ENCODE assay signal across 11 mouse cellular contexts in genomic region chr13:34193384-34193783, GRCm38 (mm10). TPM values are rescaled to one million over a fixed set of nuclear protein-coding genes. Genes with fewer than 3 reads are reported as not detected.
DNase-seq lines count a peak whose midpoint lies in the region; ATAC-seq lines count a peak whose summit lies in the region.
"Had no signal": no experiment of that assay in that cellular context is flagged by ENCODE, and none has a peak within 500 bp of the region (broad histone marks: within the 10 kb centered on the region; RNA-seq: fewer than 3 reads in every experiment).

No protein-coding gene starts in this region.

- no peak overlapping the region for H3K4me3 ChIP-seq in intestine, embryonic 16.5 days (ENCODE audit: low read length)
- no peak overlapping the region for H3K4me3 ChIP-seq in intestine, embryonic 15.5 days (replicated peaks)
- H3K4me3 ChIP-seq in embryonic facial prominence, embryonic 10.5 days: no peak overlapping the region
- no peak overlapping the region for H3K4me3 ChIP-seq in hindbrain, embryonic 13.5 days
- no peak overlapping the region for H3K4me3 ChIP-seq in neural tube, embryonic 12.5 days
- H3K4me3 ChIP-seq: lung, embryonic 15.5 days had no signal

- ATAC-seq in intestine, embryonic 16.5 days: 0 out of 2 replicates have a peak, but pooled peaks have one; percentile 31
- no peak for ATAC-seq in intestine, embryonic 15.5 days
- ATAC-seq in hindbrain, embryonic 13.5 days (ENCODE audit: low FRiP score): peak; percentile 44; the same call in 1 of the 2 replicates
- ATAC-seq in neural tube, embryonic 12.5 days (ENCODE audit: low FRiP score, low read depth): peak; percentile 58

- no peak overlapping the region for H3K27ac ChIP-seq in intestine, embryonic 16.5 days (ENCODE audit: low read length)
- no peak overlapping the region for H3K27ac ChIP-seq in intestine, embryonic 15.5 days
- 0 out of 2 replicates have a peak overlapping the region, but pooled peaks have one; percentile 26 for H3K27ac ChIP-seq in embryonic facial prominence, embryonic 10.5 days (replicated peaks)
- peak overlapping the region; percentile 52 for H3K27ac ChIP-seq in hindbrain, embryonic 13.5 days
- H3K27ac ChIP-seq in neural tube, embryonic 12.5 days: no peak overlapping the region
- H3K27ac ChIP-seq: lung, embryonic 15.5 days had no signal

- H3K9ac ChIP-seq in intestine, embryonic 16.5 days (ENCODE audit: low read depth, low read length): no peak overlapping the region
- H3K9ac ChIP-seq in intestine, embryonic 15.5 days: no peak overlapping the region
- H3K9ac ChIP-seq in hindbrain, embryonic 13.5 days: no peak overlapping the region
- H3K9ac ChIP-seq in neural tube, embryonic 12.5 days: no peak overlapping the region
- H3K9ac ChIP-seq: lung, embryonic 15.5 days had no signal

- no peak for DNase-seq in embryonic facial prominence, embryonic 10.5 days (ENCODE audit: low spot score)
- no peak for DNase-seq in lung, adult 18-20 months
- DNase-seq in thymus, postnatal 25 days: no peak
- DNase-seq in cerebellum, postnatal 10 days: no peak
- DNase-seq: kidney, adult 8-10 months; right cerebral cortex, postnatal 25 days had no signal

- H3K4me2 ChIP-seq in intestine, embryonic 16.5 days (ENCODE audit: low read depth, low read length): no peak overlapping the region
- H3K4me2 ChIP-seq in intestine, embryonic 15.5 days (replicated peaks): no peak overlapping the region
- H3K4me2 ChIP-seq in hindbrain, embryonic 13.5 days: no peak overlapping the region
- H3K4me2 ChIP-seq in neural tube, embryonic 12.5 days (replicated peaks): no peak overlapping the region
- H3K4me2 ChIP-seq: lung, embryonic 15.5 days had no signal

- H3K27me3 ChIP-seq in intestine, embryonic 16.5 days (replicated peaks; ENCODE audit: control insufficient read depth, insufficient read depth, low read length): no peaks in the 10 kb centered on the region
- H3K27me3 ChIP-seq in intestine, embryonic 15.5 days (replicated peaks): no peaks in the 10 kb centered on the region
- H3K27me3 ChIP-seq in embryonic facial prominence, embryonic 10.5 days (replicated peaks; ENCODE audit: low read depth, poor library complexity, severe bottlenecking): no peaks in the 10 kb centered on the region
- no peaks in the 10 kb centered on the region for H3K27me3 ChIP-seq in hindbrain, embryonic 13.5 days
- no peaks in the 10 kb centered on the region for H3K27me3 ChIP-seq in neural tube, embryonic 12.5 days (replicated peaks)
- H3K27me3 ChIP-seq: lung, embryonic 15.5 days had no signal

- 63% methylated on average over 8 of the region's 8 CpGs for WGBS in intestine, embryonic 16.5 days
- 62% methylated on average over 8 of the region's 8 CpGs for WGBS in intestine, embryonic 15.5 days
- WGBS in embryonic facial prominence, embryonic 10.5 days: 46% methylated on average over 8 of the region's 8 CpGs
- 34% methylated on average over 8 of the region's 8 CpGs for WGBS in hindbrain, embryonic 13.5 days
- WGBS in neural tube, embryonic 12.5 days: 41% methylated on average over 8 of the region's 8 CpGs

- no peaks in the 10 kb centered on the region for H3K36me3 ChIP-seq in intestine, embryonic 16.5 days (ENCODE audit: control insufficient read depth, insufficient read depth, low read length)
- H3K36me3 ChIP-seq in intestine, embryonic 15.5 days: no peaks in the 10 kb centered on the region
- H3K36me3 ChIP-seq in embryonic facial prominence, embryonic 10.5 days (replicated peaks): peaks cover 27% of the 10 kb centered on the region
- peaks cover 73% of the 10 kb centered on the region for H3K36me3 ChIP-seq in hindbrain, embryonic 13.5 days
- H3K36me3 ChIP-seq in neural tube, embryonic 12.5 days: peaks cover 42% of the 10 kb centered on the region

- no peaks in the 10 kb centered on the region for H3K9me3 ChIP-seq in intestine, embryonic 16.5 days (ENCODE audit: control insufficient read depth, low read length)
- H3K9me3 ChIP-seq in intestine, embryonic 15.5 days: no peaks in the 10 kb centered on the region
- no peaks in the 10 kb centered on the region for H3K9me3 ChIP-seq in embryonic facial prominence, embryonic 10.5 days
- no peaks in the 10 kb centered on the region for H3K9me3 ChIP-seq in hindbrain, embryonic 13.5 days
- H3K9me3 ChIP-seq in neural tube, embryonic 12.5 days: no peaks in the 10 kb centered on the region
- H3K9me3 ChIP-seq: lung, embryonic 15.5 days had no signal

- 0 out of 2 replicates have a peak, but pooled peaks cover 7% of the 10 kb centered on the region for H3K4me1 ChIP-seq in intestine, embryonic 16.5 days (ENCODE audit: control insufficient read depth, insufficient read depth, low read length)
- no peaks in the 10 kb centered on the region for H3K4me1 ChIP-seq in intestine, embryonic 15.5 days (replicated peaks)
- peaks cover 15% of the 10 kb centered on the region for H3K4me1 ChIP-seq in embryonic facial prominence, embryonic 10.5 days
- peaks cover 17% of the 10 kb centered on the region for H3K4me1 ChIP-seq in hindbrain, embryonic 13.5 days (replicated peaks)
- H3K4me1 ChIP-seq in neural tube, embryonic 12.5 days: peaks cover 15% of the 10 kb centered on the region; the same call in 1 of the 2 replicates
- H3K4me1 ChIP-seq: lung, embryonic 15.5 days had no signal

RNA-seq across cellular contexts. Expression of gene Psmg4, which starts 30.6 kb away (rescaled TPM):
- 66.7 and 67.2 TPM in 2 replicates for polyA plus RNA-seq in intestine, embryonic 16.5 days (2015; fragmentation: Nextera tagmentation; extraction: Ambion mirVana)
- 71.3 and 88.2 TPM in 2 replicates for polyA plus RNA-seq in intestine, embryonic 15.5 days (2015; fragmentation: Nextera tagmentation; extraction: Ambion mirVana)
- polyA plus RNA-seq in embryonic facial prominence, embryonic 10.5 days (2016; fragmentation: Nextera tagmentation; extraction: Ambion mirVana): 97.9 and 99.9 TPM in 2 replicates
- 87.0 and 94.4 TPM in 2 replicates for polyA plus RNA-seq in hindbrain, embryonic 13.5 days (2015; fragmentation: Nextera tagmentation; extraction: Ambion mirVana)
- 96.9 and 101 TPM in 2 replicates for polyA plus RNA-seq in neural tube, embryonic 12.5 days (2016; fragmentation: Nextera tagmentation; extraction: Ambion mirVana)

Comparison
In these comparisons a context has a peak if more than half of its experiments do, and no peak if none do; other contexts are left out.
1. H3K27ac ChIP-seq: peak in embryonic facial prominence, embryonic 10.5 days (single experiment) and hindbrain, embryonic 13.5 days (single experiment); none in intestine, embryonic 16.5 days (single experiment), intestine, embryonic 15.5 days (single experiment) and neural tube, embryonic 12.5 days (single experiment).